Mouse (Mus musculus) thymus, postnatal 25 days (tissue): Measurements from ENCODE around the gene Mfsd4a.

ENCODE experiments used
- DNase-seq: peaks from one replicate; pipeline ENCODE4 v3.0.0; 2022

The Mfsd4a gene

GRCm38 (mm10) chr1:132011785-132012184 lies 56.1 kb downstream of the Mfsd4a start:
- DNase-seq = no peak

DNA sequence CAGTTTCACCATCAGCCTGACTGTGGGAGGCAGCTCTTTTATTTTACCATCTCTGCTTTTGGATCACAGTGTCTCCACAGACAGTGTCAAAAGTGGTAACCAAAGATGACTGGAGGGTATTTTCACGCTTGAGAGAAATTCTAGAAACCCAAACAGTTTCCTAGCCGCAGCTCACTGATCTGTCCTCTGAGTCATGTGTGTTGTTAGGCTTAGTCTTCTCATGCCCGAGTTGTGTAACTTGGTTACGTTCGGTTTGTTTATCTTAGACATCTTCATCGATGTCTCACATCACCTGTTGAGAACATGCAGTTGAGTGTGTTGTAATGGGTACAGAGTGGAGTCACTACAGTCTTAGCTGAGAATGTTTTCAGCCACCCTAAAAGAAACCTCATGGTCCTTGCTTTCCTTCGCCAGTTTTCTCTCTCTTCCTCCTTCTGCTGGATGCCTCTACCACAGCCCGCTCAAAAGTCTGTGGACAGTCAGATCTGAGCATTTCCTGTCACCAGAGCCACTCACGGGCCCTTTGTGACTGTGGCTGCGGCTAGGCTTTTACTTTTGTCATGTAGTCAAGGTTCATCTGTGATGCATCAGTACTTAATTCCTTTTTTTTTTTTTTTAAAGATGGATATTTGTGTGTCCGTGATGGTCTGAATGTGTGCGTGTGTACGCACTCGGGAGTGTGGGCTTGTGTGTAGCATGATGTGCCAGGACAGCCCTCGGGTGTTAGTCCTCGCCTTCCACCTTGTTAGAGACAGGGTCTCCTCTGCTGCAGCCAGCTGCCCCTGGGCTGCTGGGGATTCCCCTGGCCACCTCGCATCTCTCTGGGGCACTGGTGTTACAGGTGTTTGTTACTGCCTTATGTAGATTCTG lies 57.0 kb downstream of the Mfsd4a start:
- DNase-seq = peak; percentile 62

- peak; percentile 47 for DNase-seq
Observed at GRCm38 (mm10) chr1:132008881-132009644, 58.8 kb downstream of the Mfsd4a start.

DNA sequence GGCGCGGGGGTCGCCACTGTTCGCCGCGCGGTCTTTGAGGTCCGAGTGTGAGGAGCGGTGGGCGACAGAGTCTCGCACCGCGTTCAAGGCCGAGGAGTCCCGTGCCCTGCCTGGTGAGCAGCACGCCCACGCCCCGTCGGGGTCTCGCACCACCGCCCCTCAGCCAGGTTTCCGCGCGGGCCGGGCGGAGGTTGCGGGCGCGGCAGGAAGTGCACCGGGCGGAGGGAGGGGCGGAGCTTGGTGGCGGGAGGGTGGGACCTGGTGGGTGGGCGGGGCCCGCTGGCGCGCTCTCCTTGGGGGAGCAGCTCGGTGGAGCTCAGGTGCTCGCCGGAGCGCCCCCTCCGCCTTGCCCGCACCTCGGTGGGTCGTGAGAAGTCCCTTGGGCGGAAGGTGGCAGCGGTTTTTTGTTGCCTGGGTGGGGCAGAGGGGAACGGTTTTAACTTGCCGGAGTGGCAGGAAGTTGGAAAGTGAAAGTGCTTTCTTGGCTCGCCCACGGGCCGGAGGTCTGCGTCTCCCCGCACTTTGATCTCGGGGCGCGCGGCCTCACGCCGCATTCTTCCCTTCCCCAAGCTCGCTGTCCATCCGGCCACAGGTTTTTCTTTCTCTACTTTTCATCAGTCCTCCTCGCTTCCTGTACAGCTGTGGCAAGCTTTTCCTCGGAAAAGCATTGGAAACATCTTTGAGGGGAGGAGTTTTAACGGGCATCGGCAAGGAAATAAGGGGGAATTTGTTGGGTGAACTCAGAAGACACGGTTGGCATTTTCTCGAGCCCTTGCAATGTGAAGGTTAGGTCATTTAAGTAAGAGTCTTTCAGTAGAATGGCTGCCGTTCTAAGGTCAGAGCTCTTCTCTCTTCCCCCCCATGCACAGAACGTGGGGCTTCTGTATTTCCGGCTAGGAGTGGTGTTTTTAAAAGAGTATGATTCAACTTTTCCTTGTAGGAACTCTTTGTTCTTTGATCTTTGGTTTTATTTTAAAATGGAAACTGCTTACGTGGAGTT lies 59.7 kb downstream of the Mfsd4a start:
- peak; percentile 96 for DNase-seq

- peak; percentile 91 for DNase-seq
Observed at GRCm38 (mm10) chr1:132007282-132007815, 60.5 kb downstream of the Mfsd4a start, which contains the start of gene Elk4. Gene Elk4 (plus strand): TSS chr1:132007607.

DNA sequence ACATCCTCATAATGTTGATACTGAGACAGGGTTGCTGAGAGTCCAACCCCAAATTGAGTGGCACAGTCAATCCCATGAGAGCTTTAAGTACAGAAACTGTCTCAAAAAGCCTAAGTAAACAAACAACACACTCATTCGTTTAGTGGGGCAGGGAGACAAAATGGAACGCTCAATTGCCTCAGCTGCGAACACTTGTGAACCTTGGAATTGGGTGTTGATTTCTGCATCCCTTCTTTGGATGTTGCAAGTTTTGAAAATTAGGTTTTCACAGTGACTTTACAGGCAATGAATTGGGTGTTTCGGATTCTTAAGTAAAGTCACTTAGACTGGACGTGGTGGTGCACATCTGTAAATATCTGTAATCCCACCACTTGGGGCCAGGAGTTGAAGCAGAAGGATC lies 61.1 kb downstream of the Mfsd4a start:
- no peak for DNase-seq

DNA sequence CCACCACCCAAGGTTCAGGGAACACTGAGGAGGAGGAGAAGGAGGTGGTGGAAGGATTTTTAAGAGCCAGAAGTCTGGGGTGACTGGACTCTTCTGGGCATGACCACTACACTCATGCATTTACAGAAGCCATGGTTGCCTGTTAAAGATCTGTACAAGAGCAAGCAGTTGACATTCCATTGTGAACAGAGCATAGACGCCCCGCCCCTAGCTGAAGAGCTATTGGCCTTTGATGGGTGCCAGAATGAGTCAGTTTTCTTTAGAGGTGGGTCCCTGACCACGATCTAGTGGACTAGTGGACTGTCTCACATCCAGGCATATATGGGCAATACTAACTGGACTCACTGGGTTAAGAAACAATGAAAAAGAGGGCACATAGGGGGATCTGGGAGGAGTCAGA lies 61.8 kb downstream of the Mfsd4a start:
- no peak for DNase-seq

DNA sequence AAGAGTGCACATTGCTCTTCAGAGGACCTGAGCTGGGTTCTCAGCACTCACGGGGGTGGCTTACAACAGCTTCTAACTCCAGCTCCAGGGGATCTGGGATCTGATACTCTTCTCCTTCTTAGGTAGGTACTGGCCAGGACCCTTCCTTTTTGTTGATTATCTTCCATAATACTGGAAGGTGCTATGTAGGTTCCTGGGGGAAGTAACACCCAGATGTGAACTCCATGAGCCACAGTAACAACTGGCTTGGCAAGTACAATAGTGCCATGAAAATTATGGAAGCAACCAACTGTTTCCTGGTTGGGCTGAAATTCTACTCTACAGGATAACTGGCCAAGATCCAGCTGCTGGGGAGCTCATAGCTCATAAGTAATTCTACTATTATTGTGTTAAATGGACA lies 62.4 kb downstream of the Mfsd4a start:
- no peak for DNase-seq

GRCm38 (mm10) chr1:132004574-132005180 lies 63.2 kb downstream of the Mfsd4a start:
- no peak for DNase-seq

GRCm38 (mm10) chr1:132003817-132004216 lies 64.0 kb downstream of the Mfsd4a start:
- no peak for DNase-seq

DNA sequence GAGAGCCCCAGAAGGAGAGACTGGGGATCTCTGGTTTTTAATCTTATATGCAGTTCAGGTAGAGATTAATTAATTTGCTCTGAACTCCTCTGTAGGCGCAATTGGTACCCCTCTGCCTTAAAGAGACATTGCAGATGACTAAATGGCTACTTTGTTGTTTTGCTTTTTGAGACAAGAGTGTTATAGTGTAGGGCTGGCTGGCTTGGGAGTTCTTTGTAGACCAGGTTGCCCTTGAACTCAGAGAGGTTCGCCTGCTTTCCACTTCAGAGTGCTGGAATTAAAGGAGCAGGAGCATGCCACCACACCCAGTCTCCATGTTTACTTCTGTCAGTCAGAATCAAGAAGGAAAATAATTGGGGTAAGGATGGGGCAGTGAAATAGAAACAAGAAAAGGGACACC lies 64.8 kb downstream of the Mfsd4a start:
- no peak for DNase-seq

GRCm38 (mm10) chr1:132001880-132002330 lies 66.0 kb downstream of the Mfsd4a start:
- no peak for DNase-seq

GRCm38 (mm10) chr1:132000506-132000905 lies 67.4 kb downstream of the Mfsd4a start:
- peak; percentile 32 for DNase-seq

DNA sequence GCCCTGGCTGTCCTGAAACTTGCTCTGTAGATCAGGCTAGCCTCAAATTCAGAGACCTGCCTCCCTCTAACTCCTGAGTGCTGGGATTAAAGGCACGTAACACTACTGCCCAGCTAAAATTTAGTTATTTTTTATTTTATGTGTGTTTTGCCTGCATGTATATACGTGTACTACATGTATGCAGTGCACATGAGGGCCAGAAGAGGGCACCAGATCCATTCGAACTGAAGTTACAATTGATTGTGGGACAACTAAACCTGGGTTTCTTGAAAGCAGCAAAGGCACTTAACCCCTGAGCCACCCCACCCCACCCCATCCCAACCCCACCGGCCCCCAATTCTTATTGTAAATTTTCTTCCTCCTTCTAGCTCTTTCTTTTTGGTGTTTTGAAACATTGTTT lies 72.8 kb downstream of the Mfsd4a start:
- peak; percentile 81 for DNase-seq

DNA sequence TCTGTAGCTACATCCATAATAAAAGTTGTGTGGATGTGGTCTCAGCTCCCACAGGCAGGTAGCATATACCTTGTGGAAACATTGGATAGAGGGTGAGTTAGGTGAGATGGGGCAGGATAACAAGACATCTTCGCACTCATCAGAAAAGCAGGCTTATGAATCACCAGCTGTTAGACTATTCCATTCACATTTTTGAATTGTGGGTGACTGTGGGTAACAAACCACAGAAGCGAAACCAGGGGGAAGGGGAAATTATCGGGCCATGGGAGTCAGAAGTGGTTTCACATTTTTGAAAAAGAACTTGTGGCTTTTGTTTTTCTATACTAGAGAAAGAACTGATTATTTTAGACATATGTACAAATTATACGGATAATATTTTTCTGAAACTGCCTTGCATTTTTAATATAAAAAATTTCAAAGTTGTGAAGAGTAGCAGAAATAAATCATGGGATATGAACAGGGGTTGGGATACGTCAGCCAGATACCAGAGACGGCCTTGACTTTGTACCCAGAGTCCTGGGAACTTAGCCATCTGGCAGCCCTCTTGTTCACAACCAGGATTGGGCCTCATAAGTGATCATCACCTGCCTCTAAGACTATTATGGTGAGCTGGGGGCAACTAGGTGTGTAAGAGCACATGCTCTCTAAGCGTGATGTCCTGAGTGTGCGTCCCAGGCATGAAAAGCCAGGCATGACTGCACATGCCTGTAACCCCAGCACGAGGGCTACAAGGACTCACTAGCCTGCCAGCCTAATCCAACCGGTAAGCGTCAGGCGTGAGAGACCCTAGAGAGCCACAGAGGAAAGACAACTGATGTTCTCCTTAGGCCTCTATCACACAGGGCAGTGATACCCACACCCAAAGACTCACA lies 74.5 kb downstream of the Mfsd4a start:
- no peak for DNase-seq

GRCm38 (mm10) chr1:131992561-131993001 lies 75.3 kb downstream of the Mfsd4a start:
- DNase-seq = no peak

- DNase-seq = no peak
Observed at GRCm38 (mm10) chr1:131990083-131990760, 77.6 kb downstream of the Mfsd4a start.

GRCm38 (mm10) chr1:131989476-131989875 lies 78.4 kb downstream of the Mfsd4a start:
- no peak for DNase-seq

DNA sequence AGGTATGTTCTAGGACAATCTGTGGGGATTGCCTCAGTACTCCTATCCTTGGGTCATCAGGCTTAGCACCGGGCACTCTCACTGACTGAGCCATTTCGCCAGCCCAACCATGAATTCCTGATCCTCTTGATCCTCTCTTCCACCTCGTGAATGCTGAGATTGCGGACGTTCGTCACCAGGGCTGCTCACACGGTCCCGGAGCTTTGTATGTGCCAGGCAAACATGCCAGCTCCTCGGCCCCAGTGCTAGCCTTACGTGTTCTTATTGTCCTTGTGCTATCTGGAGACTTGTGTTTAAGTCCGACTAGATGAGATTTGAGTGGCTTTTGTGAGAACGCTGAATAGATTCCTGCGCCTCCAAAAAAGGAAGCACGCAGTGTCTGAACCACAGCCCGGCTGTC lies 80.4 kb downstream of the Mfsd4a start:
- DNase-seq = no peak

DNA sequence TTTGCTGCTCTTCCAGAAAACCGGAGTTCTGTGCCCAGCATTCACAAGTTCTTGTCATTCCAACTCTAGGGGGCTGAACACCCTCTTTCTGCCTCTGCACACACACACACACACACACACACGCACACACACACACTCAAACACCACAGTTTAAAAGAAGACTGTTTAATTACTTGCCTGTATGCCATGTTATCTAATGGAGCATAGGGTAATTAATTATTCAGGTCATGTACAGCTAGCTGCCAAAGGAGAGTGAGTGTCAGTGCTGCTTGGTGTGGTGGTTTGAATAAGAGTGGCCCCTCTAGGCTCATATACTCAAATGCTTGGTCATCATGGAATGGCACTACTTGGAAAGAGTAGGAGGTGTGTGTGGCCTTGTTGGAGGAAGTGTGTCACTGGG lies 84.1 kb downstream of the Mfsd4a start:
- DNase-seq = no peak
